Mouse (Mus musculus) gastrocnemius, adult 8-10 months (tissue): Measurements from ENCODE around the gene Traf3ip3. TPM values are rescaled to one million over a fixed set of nuclear protein-coding genes. Genes with fewer than 3 reads are reported as not detected.

Source experiments
- DNase-seq, 2 experiments: peaks; one replicate each; pipeline ENCODE4 v3.0.0; 2022; ENCODE audit warnings: low spot score in 2 of 2
- total RNA-seq, 4 experiments: library from RNA; stranded (reverse); gene quantifications; 2 replicates each; pipeline ENCODE4 v1.2.4; 2022

Traf3ip3 gene
- total RNA-seq, 4 experiments from 2014 or later, result 0.48 to 2.0 (median 0.74) TPM

DNA sequence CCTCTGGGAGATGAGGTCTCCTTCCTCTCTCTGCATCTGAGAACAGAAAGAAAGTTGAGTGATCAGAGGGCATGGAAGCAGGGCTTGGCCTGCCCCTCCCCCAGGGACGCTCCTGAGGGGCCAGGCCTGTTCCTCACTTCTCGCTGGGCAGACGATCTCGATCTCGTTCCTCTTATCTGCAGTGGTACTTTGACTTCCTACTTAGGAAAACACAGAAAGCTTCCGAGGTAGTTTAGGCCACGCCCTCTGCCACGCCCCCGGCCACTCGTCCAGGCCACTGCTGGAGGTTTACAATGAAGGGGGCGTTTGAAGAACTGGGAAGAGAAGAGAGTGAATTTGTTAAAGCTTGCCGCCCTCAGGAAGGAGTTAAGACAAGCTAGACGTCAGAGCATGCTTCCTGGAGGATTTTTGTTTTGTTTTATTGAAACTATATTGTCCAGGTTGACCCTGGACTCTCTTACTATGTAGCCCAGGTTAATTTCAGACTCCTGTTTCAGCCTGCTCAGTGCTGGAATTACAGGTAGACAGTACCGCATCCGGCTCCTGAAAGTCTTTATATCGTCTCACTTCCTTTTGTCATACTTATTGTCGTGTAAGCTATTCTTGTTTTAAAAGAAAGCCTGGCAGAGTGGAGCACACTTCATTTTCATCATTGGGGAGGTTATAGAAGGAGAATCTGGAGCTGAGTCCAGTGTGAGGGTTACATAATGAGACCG is 41.0 kb downstream of the Traf3ip3 start:
- DNase-seq, result no peak

DNA sequence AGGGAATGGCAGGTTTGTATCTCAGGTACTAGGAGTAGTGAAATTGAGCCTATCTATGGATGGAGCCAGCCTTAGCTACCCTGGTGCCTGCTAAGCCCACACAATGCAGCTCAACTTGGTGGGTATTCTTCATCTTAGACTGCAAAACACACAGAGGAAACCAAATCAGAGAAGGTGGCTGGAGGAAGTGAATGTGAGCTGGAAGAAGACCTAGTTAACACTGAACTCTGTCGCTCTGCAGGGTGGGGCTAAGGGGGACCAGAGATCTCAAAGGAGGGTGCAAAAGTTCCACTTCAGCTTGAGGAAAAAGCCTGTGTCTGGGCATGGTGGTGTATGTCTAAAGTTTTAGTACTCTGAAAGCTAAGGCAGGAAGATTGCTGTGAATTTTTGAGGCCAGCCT is 41.9 kb downstream of the Traf3ip3 start:
- DNase-seq, result no peak

DNA sequence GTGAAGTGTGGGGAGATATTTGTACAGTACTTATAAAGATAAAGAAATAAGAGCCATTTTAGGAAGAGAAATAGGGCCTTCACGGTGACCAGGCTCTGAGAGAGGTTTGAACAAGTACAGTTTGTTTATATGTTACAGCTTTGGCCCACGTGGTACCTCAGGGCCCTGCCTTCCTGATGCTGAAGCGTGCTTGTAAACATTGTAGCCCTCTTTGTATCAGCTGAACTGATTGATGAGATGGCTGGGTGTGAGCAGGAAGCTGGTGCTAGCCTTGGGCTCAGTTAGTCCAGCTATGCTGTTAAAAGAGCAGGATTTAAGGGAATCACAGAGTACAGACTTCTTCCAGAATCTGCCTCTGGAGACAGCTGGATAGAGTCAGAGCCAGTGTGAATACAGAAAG is 42.3 kb downstream of the Traf3ip3 start:
- no peak for DNase-seq

DNA sequence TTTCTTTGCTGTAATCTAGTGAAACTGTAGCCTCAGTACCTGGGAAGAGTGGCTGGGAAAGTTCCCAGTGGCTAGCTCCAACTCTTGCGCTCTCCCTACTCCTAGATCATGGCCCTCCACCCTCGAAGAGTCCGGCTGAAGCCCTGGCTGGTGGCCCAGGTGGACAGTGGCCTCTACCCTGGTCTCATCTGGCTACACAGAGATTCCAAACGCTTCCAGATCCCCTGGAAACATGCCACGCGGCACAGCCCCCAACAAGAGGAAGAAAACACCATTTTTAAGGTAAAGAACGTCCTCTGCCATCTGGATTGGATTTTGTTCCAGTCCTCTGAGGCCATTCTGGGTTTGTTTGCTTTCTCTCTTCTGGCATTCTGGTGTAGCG is 44.4 kb downstream of the Traf3ip3 start:
- DNase-seq, result no peak

DNA sequence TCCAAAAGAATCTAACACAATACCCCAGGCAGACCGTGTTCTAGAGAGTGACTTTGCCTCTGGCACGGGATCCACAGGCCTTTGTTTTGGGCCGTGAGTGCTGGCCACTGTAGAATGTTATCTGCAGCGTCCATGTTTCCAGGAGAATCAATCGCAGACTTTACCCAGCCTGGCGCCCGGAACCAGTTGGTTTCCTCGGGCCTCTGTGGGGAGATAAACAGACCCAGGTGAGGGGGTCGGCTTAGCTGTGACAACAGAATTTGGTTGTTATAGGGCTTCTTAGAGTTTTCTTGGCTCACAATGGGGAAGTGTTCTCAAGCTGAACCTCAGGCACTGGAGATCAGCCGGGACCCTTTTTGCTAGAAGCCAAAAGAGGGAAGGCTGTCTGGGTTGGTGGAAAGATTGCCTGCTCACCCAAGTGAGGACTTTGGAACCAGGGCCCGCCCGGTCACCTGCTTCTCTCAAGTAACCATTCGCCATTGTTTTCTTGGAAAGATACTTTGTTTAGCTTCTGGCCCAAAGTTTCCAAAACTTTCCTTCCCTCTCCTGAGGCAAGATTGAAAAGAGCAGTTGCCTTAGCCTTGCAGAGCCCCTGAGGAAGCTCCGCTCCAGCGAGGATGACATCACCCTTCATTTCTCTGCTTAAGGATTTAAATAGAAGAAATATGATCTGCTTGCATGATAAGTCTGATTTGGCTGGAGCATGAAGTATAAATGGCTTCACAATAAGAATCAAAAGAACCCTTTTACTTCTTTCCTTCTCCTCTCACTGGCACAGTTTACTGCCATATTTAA is 45.0 kb downstream of the Traf3ip3 start:
- no peak for DNase-seq

DNA sequence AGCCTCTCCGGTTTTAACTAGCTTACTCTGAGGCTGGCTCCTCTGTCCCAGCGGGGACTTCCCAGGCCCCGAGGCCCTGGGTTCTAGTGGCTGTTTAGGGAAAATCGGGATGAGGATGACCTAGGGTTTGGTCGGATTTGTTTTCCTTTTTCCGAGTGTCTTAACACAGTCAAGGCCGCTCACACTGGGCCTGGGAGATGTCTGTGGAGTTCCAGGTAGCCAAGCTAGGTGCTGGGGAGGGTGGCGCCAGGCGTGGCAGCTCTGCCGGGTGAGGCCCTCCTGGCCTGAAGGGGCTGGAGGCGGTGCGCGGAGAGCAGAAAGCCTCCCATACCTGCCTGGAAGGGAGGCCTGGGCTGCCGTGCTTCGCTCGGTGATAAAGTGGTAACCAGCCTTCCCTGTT is 47.9 kb downstream of the Traf3ip3 start:
- DNase-seq, result no peak

DNA sequence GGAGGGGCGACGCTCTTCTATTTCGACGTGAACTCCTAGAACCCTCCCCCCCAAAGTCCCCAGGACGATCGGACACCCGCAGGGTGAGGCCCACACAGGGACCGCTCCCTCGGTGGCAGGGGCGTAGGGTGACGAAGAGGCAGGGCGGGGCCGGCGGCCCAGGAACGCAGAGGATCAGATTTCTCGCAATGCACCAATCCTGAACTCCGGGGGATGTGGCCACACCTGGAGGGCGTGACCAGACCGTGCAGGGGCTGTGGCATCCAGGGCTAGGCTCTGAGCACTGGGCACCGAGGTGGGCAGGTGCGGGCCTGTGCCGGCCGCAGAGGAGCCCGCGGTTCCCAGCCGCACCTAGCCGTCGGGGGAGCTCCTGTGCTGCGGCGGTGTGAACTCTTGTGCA is 48.6 kb downstream of the Traf3ip3 start, which contains the start of gene Irf6:
Gene Irf6 (plus strand): TSS at position 240 of the 400 bp plus-strand sequence.
- no peak for DNase-seq

DNA sequence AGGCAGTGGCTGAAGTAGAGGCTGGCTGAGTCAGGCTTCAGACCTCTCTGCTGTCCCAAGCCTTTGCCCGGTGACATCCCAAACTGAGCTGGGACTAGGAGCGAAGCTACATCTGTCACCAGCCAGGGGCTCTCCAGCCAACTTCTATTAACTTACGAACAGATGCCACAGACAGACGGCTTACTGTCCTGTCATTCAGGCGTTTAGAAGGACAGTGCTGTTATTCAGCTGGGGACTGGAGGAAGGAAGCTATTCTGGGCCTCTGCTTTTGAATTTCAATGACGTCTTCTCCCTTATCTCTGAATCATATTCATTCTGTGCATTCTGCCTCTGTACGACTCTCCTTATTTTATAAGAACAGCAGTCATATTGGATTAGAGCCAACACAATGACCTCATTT is 50.4 kb downstream of the Traf3ip3 start:
- no peak for DNase-seq

DNA sequence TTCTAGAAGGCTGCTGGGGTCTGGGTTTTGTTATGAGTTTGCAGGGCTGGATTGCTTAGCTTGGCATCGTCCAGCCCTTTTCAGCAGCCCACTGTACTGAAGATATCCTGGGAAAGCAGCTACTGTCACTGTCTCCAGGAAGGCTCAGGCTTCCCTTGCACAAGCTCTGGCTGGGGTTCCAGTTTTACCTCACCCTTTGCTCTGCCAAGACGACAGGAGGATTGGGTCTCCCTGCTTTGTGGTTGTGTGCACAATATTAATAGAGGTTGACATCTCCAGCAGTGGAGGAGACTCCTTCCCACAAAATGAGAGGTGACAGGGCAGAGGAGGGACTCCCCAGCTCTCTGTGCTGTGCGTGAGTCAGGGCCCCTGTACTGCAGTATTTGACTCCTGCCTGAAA is 52.3 kb downstream of the Traf3ip3 start:
- no peak for DNase-seq

DNA sequence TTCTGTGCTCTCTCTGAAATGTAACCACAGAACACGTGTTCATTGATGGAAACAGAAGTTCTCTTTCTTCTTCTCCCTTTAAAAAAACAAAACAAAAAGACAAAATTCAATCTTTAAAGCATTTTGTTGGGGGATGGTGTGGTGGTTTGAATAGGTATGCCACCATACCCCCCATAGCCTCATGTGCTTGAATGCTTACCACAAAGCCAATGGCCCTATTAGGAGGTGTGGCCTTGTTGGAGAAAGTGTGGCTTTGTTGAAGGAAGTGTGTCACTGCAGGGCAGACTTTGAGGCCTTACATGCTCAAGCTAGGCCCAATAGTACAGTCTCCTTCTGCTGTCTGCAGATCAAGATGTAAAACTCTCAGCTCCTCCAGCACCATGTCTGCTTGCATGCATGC is 55.1 kb downstream of the Traf3ip3 start:
- DNase-seq, result no peak

DNA sequence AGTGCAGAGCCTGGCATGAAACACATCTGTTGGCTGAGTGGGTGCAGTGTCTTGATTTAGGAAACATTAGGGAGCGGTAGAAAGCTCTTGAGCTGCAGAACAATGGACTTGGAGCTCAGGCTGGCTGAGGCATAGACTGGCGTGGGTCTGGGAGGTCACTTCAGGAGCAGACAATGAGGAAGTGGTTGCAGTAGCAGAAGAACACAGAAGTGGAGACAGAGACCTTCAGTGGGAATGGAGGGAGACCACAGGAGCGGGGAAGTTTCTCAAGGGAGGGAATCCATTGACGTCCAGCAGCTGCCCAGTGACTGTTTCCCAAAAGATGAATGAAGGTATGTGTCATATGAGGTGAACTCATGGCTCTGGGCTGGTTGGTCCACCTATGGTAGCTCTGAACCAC is 56.4 kb downstream of the Traf3ip3 start:
- DNase-seq, result no peak

DNA sequence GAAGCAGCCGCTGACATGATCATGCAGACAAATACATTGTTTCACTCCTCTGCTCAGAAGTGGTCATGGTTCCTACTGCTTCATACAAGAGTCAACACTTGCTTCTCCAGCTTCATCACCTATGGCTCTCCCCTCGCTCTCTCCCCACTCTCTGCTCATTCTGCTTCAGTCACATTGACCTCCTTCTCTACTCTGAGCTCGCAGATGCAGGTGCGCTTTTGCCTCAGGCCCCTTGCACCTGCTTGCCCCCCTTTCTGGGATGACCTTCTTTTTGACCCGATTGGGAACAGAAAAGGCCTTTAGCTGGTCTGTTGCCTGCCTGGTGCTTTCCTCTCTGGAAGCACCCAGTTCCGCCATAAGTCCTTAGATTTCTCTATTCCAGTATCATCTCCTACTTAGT is 57.0 kb downstream of the Traf3ip3 start:
- no peak for DNase-seq

DNA sequence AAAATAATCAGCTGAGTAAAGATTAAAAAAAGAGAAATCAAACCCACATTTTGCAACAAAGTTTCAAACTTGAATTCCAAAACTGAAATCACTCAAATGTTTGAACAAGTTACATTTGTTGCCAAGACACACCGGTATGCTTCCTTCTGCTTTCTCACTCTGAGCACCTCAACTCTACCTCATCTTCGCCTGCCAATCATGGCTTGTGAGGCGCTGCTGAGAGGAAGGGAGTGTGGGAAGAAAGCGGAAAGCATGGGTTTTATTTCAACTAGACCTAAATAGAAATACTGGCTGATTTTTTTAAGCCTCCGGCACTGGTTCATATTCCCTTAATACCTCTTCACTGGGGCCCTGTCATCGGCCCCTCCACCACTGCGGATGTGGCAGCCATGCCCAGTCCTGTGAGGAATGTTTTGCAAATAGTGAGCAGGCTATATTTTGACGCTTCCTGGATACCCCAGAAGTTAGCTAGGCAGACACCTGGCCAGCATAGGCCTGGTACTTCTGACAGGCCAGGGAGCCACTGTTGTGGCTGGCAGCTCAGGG is 58.9 kb downstream of the Traf3ip3 start:
- no peak for DNase-seq

DNA sequence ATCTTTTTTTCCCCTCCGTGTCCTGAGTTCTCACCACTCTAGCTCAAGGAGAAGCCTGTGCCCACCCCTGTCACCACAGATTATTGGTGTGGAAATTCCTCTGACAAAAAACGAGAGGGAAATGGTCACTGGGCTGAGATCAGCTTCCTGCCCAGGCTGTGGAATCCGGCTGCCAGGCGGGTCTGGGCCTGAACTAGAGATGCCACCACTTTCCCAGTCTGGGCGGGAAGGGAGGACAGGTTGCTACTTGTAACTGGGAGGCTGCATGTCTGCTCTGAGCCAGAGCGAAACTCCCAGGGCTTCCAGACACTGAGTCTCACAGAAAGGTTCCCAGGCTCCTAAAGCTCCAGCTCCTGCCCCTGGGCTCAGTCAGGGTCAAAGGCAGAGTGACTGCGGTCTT is 60.4 kb downstream of the Traf3ip3 start:
- DNase-seq, result no peak

DNA sequence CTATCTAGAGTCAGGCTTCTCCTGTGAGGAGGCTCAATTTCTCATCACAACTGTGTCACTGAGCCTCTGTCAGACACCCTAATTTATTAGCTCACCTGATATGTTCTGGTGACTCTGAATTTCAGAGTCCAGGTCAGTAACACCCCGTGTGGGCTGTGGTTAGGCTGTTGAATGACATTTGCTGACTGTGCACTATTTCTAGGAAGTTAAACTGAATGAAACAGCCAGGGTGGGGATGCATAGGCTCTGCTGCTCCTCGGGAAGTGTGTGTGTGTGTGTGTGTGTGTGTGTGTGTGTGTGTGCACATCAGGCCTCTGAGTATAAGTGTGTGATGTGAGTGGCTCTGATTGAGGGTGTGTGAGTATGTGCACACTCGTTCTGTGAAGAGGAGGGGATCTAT is 62.8 kb downstream of the Traf3ip3 start:
- no peak for DNase-seq

DNA sequence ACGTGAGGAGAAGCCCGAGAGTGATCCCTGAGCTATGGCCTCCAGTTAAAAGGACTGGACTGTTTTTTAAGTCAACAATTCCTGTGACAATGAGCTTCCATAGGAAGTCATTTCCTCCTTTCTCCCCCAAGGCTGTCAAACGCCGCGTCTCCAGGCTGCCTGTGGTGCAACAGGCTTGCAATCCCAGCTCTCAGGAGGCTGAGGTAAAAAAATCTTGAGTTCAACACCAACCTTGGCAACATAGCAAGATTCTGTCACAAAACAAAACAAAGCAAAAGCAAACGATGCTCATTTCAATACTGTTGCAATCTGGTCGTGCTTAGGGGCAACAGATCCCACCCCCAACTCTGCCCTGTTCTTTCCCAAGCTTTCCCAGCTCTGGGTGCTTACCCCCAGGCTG is 63.4 kb downstream of the Traf3ip3 start:
- DNase-seq, result no peak

DNA sequence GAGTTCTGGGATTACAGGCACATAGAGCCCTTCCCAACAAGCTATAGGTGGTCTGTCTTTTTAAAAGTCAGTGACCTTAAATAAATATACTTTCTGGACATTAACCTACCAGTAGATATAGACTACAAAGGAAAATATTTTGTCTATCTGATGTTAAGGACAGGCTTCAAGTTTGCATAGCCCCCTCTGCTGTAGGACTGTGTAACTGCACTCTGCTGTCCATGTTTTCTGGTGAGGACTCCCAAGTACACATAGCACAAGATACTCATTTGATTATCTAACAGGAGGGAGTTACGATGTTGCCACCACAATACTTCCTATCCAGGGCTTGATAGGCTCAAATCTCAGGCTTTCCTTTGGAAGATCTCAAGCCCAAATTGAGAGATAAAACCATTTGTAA is 67.8 kb downstream of the Traf3ip3 start:
- DNase-seq, result no peak

DNA sequence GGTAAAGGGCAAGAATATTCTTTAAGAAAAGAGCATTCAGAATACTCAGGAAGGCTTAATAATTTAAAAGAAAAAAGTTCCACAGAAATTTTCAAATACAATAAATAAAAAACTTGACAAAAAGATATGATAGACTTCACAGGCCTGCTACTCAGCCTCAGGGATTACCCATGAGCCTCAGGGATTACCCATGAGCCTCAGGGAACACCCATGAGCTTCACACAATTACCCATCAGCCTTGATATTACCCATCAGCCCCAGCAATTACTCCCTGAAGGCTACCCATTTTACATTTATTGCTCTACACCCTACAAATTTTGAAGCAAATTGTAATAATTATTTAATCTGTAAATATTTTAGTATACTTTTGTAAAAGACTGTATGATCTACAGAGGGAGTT is 69.1 kb downstream of the Traf3ip3 start:
- no peak for DNase-seq

DNA sequence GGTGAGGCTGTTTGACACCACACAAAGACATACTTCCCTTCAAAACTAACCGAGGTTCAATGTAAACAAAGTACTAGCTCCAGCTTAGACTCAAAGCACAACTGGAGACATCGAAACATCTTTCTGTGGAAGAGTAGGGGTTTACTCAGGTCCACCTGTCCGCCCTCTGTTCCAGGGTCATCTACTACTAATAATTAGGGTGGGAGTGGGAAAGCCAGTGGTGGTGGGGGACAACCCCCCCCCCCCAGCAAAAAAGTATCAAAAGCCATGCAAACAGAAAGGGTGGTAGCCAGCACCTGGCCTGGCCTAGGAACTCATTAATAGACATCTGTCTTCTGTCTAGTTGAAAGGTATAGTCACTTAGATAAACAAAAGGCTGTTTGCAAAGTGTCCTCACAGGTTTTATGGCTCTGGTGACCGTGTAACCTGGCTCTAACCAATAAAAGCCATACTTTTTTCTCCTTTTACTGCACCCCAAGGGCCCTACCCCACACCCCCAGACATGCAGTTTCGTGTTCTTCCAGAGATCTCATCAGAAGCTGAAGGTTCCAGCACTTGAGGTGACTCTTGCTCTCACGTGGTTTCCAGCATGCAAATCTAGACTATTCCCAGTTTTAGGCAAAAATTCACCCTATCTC is 70.1 kb downstream of the Traf3ip3 start:
- no peak for DNase-seq

DNA sequence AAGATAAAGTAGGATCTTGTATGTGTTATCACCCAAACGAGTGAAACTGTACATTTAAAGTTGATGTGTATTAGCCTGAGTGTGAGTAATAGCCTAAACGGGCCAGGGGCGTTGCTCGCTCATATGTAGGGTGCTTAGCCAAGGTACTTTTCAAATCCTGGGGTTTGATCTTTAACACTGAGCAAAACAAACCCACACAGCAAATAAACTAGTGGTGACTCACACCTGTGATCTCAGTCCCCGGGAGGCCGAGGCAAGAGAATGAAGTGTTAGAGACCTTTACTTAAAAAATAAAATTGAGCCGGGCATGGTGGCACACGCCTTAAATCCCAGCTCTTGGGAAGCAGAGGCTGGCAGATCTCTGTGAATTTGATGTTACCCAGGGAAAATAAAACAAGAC is 70.7 kb downstream of the Traf3ip3 start:
- DNase-seq, result no peak

DNA sequence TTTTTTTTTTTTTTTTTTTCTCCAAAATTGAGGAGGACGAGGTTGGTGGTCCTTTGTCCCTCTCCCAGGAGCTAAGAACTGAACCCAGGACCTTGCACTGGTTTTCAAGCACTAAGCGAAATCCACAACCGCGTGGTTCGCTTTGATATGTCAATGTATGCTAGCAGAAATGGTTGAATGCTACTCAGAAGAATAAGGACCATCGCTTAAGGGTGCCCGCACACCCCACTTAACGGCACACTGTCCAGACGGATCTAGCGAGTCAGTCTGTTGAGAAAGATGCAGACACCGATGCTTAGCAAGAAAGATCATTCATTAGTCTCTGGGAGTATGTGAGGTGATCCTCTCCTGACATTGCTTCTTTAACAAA is 71.1 kb downstream of the Traf3ip3 start:
- DNase-seq, result no peak

DNA sequence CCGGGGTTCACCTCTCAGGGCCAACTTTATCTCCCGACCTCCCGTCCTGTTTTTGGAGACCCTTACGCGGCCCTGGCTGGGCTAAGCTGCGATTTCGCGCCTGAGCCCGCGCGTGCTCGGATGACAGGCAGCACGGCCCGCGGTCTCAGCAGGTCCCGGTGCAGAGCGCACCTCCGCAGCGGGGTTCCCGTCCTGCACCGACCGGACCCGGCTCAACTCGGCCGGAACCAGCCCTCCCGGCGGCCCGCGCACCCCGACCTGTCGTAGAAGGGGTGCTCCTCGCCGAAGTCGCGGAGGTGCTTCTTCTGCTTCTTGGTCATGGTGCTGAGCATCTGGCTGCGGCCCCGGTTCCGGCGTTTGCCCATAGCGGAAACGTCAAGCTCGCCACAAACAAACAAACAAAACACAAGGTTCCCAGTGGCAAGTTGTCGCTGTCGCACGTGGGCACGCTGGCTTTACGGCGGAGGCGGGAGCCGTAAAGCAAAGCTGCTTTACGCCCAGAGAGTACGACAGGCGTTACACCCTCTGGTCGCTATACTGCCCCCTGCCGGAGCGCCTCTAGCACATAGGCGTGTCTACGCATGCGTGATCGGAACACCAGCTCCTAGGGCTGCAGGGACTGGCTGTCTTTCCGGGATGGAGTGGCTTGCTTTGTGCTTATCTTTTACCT is 71.6 kb downstream of the Traf3ip3 start, which contains the start of gene Diexf:
Gene Diexf (minus strand): TSS at position 487 of the 670 bp plus-strand sequence.
- DNase-seq, result peak; percentile 92 to 93
